In genomic region chr17:29795050-29795770, GRCm38 (mm10) we compare ENCODE assay signal across 8 mouse cellular contexts.
DNase-seq lines count a peak whose midpoint lies in the region; ATAC-seq and TF ChIP-seq lines count a peak whose summit lies in the region.

No protein-coding gene starts in this region.

- H3K4me1 ChIP-seq in heart, embryonic 15.5 days (replicated peaks) = peaks cover 29% of the 10 kb centered on the region
- peaks cover 40% of the 10 kb centered on the region for H3K4me1 ChIP-seq in hindbrain, embryonic 15.5 days (replicated peaks)

- ATAC-seq in heart, embryonic 15.5 days (replicated peaks; ENCODE audit: insufficient number of reproducible peaks, insufficient read depth, low FRiP score, low read depth) = no peak
- ATAC-seq in hindbrain, embryonic 15.5 days (ENCODE audit: low FRiP score, low read depth) = peak; percentile 71
- no peak for ATAC-seq in megakaryocyte progenitor cell, adult 5-6 weeks (replicated peaks; ENCODE audit: poor library complexity)

- WGBS in heart, embryonic 15.5 days = 12% methylated on average over 22 of the region's 23 CpGs
- WGBS in hindbrain, embryonic 15.5 days = under 1% methylated on average over 16 of the region's 23 CpGs

- H3K9ac ChIP-seq in heart, embryonic 15.5 days = no peak overlapping the region; the same call in 1 of the 2 replicates
- H3K9ac ChIP-seq in hindbrain, embryonic 15.5 days = peak overlapping the region; percentile 19; the same call in 1 of the 2 replicates

- peak overlapping the region; percentile 50 for H3K4me2 ChIP-seq in heart, embryonic 15.5 days
- H3K4me2 ChIP-seq in hindbrain, embryonic 15.5 days = peak overlapping the region; percentile 52

- TF ChIP-seq POLR2A in brain, embryonic 14.5 days (IDR thresholded peaks at IDR 0.05; ENCODE audit: borderline replicate concordance, extremely low read depth, insufficient read depth, insufficient read length, poor library complexity, severe bottlenecking) = no peak

- peak overlapping the region; percentile 13; the same call in 1 of the 2 replicates for H3K4me3 ChIP-seq in heart, embryonic 15.5 days
- H3K4me3 ChIP-seq in hindbrain, embryonic 15.5 days = peak overlapping the region; percentile 19

- no peak for DNase-seq in heart, adult 8-10 months (ENCODE audit: low spot score)
- peak; percentile 92 for DNase-seq in brain, embryonic 14.5 days (ENCODE audit: low read depth)
- peak; percentile 61 for DNase-seq in neural tube, embryonic 10.5 days (ENCODE audit: extremely low spot score, low spot score)
- DNase-seq in gastrocnemius, adult 8-10 months (ENCODE audit: low spot score in 2 of 2) = no peak
- DNase-seq in gastrocnemius, postnatal 4 days (ENCODE audit: low spot score in 2 of 2) = no peak

- peaks cover 15% of the 10 kb centered on the region for H3K27me3 ChIP-seq in heart, embryonic 15.5 days
- H3K27me3 ChIP-seq in hindbrain, embryonic 15.5 days = no peaks in the 10 kb centered on the region; the same call in 1 of the 2 replicates

- no peak for TF ChIP-seq CTCF in brain, embryonic 14.5 days (IDR thresholded peaks at IDR 0.05; ENCODE audit: borderline replicate concordance, extremely low read depth, insufficient read depth, insufficient read length)

- H3K27ac ChIP-seq in heart, embryonic 15.5 days = no peak overlapping the region
- peak overlapping the region; percentile 87 for H3K27ac ChIP-seq in hindbrain, embryonic 15.5 days (replicated peaks)

- H3K36me3 ChIP-seq in heart, embryonic 15.5 days = no peaks in the 10 kb centered on the region
- H3K36me3 ChIP-seq in hindbrain, embryonic 15.5 days = no peaks in the 10 kb centered on the region

- no peaks in the 10 kb centered on the region for H3K9me3 ChIP-seq in heart, embryonic 15.5 days (replicated peaks)
- H3K9me3 ChIP-seq in hindbrain, embryonic 15.5 days = no peaks in the 10 kb centered on the region

Comparison
In these comparisons a context has a peak if more than half of its experiments do, and no peak if none do; other contexts are left out.
1. DNase-seq: peak in brain, embryonic 14.5 days (single experiment) and neural tube, embryonic 10.5 days (single experiment); none in heart, adult 8-10 months (single experiment), gastrocnemius, adult 8-10 months (0 of 2) and gastrocnemius, postnatal 4 days (0 of 2).